Mouse (Mus musculus): ENCODE measurements around the gene Tnks1bp1. TPM values are rescaled to one million over a fixed set of nuclear protein-coding genes. Genes with fewer than 3 reads are reported as not detected.
A peak's percentile ranks its signal among the peaks of the same experiment; 100 is the strongest.

The Tnks1bp1 gene
- polyA plus RNA-seq, 1 experiment from 2014 or later, result 40.6 TPM

DNA sequence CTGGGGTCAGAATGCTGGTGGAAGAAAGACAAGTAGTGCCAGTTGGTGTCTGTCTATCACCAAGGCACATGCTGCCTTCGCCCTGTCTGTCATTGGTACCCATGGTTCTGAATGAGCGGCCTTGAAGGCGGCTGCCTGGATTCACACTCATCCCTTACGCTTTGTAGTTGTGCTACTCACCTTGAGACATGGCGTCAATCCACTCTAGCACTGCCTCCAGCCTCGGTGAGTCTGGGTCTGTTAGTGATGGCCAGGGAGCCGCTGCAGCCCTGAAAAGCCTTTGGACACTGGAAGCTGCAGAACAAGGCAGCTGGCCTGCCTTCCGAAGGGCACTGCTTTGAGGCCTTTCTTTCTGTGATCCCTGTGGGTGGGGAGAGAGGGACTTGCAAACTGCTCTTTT is 55.4 kb downstream of the Tnks1bp1 start:
- peaks cover 14% of the 10 kb centered on the region; the same call in 1 of the 2 replicates for H3K4me1 ChIP-seq (ENCODE audit: insufficient read depth, low read length)
- no peak for ATAC-seq (ENCODE audit: low FRiP score, low TSS enrichment)
- 75% methylated on average over 8 of the region's 8 CpGs for WGBS

DNA sequence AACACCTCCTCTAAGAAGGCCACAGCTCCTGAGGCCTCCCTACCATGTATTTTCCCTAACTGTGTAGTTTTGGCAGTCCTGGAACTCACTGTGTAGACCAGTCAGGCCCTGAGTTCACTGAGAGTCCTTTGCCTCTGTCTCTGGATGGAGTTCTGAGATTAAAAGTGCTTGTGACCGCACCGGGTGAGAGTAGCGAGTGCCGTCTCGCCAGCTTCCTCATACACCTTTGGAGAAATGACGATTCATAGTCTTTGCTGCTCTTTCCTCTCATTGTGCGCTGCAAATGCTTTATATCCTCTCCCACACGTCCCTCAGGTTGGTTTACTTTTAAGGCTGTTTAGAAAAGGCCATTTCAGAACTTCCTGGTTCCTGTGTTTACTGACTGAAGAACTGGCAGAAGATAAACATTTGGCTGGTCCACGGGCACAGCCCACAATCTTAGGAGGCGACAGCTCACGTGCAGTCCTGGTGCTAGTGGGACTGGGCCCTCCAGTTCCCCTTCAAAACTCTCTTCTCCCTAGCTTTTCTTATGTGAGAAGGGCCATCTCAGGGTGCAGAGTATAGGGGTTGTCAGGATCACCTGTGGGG is 57.7 kb downstream of the Tnks1bp1 start:
- Histone ChIP-seq H3K4me2 (replicated peaks; ENCODE audit: low read depth, low read length) (no peak overlapping the region), H3K4me3 (ENCODE audit: low read length) (no peak overlapping the region), H3K9me3 (ENCODE audit: low read length) (no peaks in the 10 kb centered on the region), H3K27me3 (ENCODE audit: insufficient read depth, low read length) (no peaks in the 10 kb centered on the region), H3K36me3 (ENCODE audit: insufficient read depth, low read length) (no peaks in the 10 kb centered on the region), H3K27ac (ENCODE audit: low read length) (no peak overlapping the region), H3K4me1 (ENCODE audit: insufficient read depth, low read length) (peaks cover 11% of the 10 kb centered on the region; the same call in 1 of the 2 replicates), H3K9ac (replicated peaks; ENCODE audit: low read length) (no peak overlapping the region)
- 55% methylated on average over 11 of the region's 11 CpGs for WGBS
- 0 out of 2 replicates have a peak, but pooled peaks have one; percentile 33 for ATAC-seq (ENCODE audit: low FRiP score, low TSS enrichment)

More for the DNA sequence above, 55.4 kb downstream of the Tnks1bp1 start:
- H3K9me3 ChIP-seq (ENCODE audit: low read length), result no peaks in the 10 kb centered on the region
- H3K4me3 ChIP-seq (ENCODE audit: low read length), result no peak overlapping the region
- H3K27me3 ChIP-seq (ENCODE audit: insufficient read depth, low read length), result no peaks in the 10 kb centered on the region
- H3K27ac ChIP-seq (ENCODE audit: low read length), result no peak overlapping the region
- H3K9ac ChIP-seq (replicated peaks; ENCODE audit: low read length), result no peak overlapping the region
- H3K4me2 ChIP-seq (replicated peaks; ENCODE audit: low read depth, low read length), result no peak overlapping the region
- no peaks in the 10 kb centered on the region for H3K36me3 ChIP-seq (ENCODE audit: insufficient read depth, low read length)

DNA sequence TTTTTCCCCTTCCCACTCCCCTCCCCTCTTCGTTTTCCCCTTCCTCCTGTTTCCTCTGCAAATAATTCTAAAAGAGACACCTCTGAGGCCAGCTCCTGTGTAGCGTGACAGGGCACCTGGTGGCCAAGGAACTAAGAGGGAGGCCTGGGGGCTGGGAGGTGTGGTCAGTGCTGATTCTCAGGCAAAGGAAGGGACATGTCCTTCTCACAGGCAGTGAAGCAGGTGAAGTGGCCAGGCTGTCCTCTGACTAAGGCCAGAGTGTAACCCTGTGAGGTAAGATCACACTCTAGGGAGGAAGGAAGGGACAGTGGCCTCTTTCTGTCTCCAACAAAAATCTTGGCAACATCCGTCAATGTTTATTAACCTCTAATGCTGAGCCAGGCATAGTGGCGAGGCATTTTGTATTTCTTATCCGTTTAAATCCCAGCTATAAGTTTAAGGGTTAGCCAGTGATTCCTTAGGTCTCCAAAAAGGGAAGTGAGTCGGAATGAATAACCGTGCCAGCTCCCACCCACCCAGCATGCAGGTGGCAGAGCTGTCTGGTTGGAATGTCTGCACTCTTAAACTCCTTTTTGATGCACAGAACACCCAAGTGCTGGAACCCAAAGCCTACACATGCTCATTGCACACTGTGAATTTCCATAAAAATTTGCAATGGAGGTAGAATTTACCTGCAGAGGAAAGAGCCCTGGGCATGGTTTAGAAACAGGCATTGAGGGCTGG is 58.4 kb downstream of the Tnks1bp1 start:
- Histone ChIP-seq H3K4me1 (ENCODE audit: insufficient read depth, low read length) (peaks cover 11% of the 10 kb centered on the region; the same call in 1 of the 2 replicates), H3K4me2 (replicated peaks; ENCODE audit: low read depth, low read length) (no peak overlapping the region), H3K27ac (ENCODE audit: low read length) (no peak overlapping the region), H3K9me3 (ENCODE audit: low read length) (no peaks in the 10 kb centered on the region), H3K36me3 (ENCODE audit: insufficient read depth, low read length) (no peaks in the 10 kb centered on the region), H3K4me3 (ENCODE audit: low read length) (no peak overlapping the region), H3K9ac (replicated peaks; ENCODE audit: low read length) (no peak overlapping the region), H3K27me3 (ENCODE audit: insufficient read depth, low read length) (no peaks in the 10 kb centered on the region)
- peak; percentile 58; the same call in 1 of the 2 replicates for ATAC-seq (ENCODE audit: low FRiP score, low TSS enrichment)
- WGBS, result 46% methylated on average over 7 of the region's 7 CpGs

DNA sequence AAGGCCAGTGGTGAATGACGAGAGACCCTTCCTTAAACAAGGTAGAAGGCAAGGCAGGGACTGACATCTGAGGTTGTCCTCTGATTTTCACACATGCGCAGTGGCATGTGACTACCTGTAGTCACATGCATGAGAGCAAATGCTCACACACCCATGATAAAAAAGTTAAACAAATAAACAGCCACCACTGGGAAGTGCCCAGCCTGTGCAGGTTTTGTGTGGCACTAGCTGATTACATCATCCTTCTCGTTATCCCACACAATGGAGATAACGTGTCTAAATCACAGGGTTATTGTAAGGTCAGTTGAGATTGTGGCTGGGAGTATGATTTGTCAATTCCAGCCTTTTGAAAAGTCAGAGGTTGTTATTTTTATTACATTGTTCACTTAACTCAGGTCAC is 59.1 kb downstream of the Tnks1bp1 start:
- Histone ChIP-seq H3K9ac (replicated peaks; ENCODE audit: low read length) (no peak overlapping the region), H3K4me1 (ENCODE audit: insufficient read depth, low read length) (peaks cover 11% of the 10 kb centered on the region; the same call in 1 of the 2 replicates), H3K36me3 (ENCODE audit: insufficient read depth, low read length) (no peaks in the 10 kb centered on the region), H3K27me3 (ENCODE audit: insufficient read depth, low read length) (no peaks in the 10 kb centered on the region), H3K4me2 (replicated peaks; ENCODE audit: low read depth, low read length) (no peak overlapping the region), H3K27ac (ENCODE audit: low read length) (no peak overlapping the region), H3K9me3 (ENCODE audit: low read length) (no peaks in the 10 kb centered on the region), H3K4me3 (ENCODE audit: low read length) (no peak overlapping the region)
- WGBS, result 56% methylated on average over 4 of the region's 4 CpGs
- ATAC-seq (ENCODE audit: low FRiP score, low TSS enrichment), result peak; percentile 47

DNA sequence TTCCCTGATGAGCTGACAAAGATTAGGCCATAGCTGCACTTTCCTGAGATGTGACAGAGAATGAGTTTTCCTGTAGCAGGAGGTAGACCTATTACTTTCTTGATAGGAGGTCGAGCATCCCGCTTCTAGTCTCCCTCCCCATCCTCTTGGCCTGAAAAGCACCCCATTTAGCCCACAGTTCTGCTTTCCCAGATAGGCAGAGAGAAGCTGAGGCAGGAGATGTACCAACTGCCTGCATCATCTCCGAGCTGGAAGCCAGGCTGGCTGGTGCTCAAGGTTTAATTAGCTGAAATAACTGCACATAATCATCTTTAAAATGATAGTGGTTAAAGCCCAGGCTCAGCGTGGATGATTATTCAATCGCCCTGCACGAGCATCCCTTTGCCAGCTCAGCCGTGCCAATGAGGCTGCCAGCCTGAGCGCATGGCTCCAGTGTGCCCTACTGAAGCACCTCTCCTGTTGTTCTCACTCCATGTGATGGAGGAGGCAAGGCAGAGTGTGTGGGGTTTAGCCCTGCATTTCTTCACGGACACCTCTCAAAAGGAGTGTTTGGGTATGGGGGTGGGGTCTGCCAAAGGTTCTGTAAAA is 62.6 kb downstream of the Tnks1bp1 start:
- no peak overlapping the region for H3K9ac ChIP-seq (replicated peaks; ENCODE audit: low read length)
- 83% methylated on average over 9 of the region's 9 CpGs for WGBS
- ATAC-seq (ENCODE audit: low FRiP score, low TSS enrichment), result no peak
- no peak overlapping the region for H3K4me2 ChIP-seq (replicated peaks; ENCODE audit: low read depth, low read length)
- peaks cover 11% of the 10 kb centered on the region; the same call in 1 of the 2 replicates for H3K4me1 ChIP-seq (ENCODE audit: insufficient read depth, low read length)
- no peak overlapping the region for H3K27ac ChIP-seq (ENCODE audit: low read length)
- H3K9me3 ChIP-seq (ENCODE audit: low read length), result no peaks in the 10 kb centered on the region
- H3K27me3 ChIP-seq (ENCODE audit: insufficient read depth, low read length), result no peaks in the 10 kb centered on the region
- H3K4me3 ChIP-seq (ENCODE audit: low read length), result no peak overlapping the region
- no peaks in the 10 kb centered on the region for H3K36me3 ChIP-seq (ENCODE audit: insufficient read depth, low read length)

Other genes with a start within 250 kb of the Tnks1bp1 start
- gene Ube2l6, start 249.2 kb upstream of the Tnks1bp1 start, polyA plus RNA-seq (2015; fragmentation: Nextera tagmentation; extraction: Ambion mirVana), result 44.0 and 46.9 TPM in 2 replicates
- gene Smtnl1, start 225.4 kb upstream of the Tnks1bp1 start, polyA plus RNA-seq (2015; fragmentation: Nextera tagmentation; extraction: Ambion mirVana), result 0.19 and 0.26 TPM in 2 replicates
- 60.1 and 66.6 TPM in 2 replicates for gene Timm10, start 221.0 kb upstream of the Tnks1bp1 start, polyA plus RNA-seq (2015; fragmentation: Nextera tagmentation; extraction: Ambion mirVana)
- 15.6 and 17.8 TPM in 2 replicates for gene Slc43a1, start 209.2 kb upstream of the Tnks1bp1 start, polyA plus RNA-seq (2015; fragmentation: Nextera tagmentation; extraction: Ambion mirVana)
- gene Rtn4rl2, start 161.3 kb upstream of the Tnks1bp1 start, polyA plus RNA-seq (2015; fragmentation: Nextera tagmentation; extraction: Ambion mirVana), result 1.0 and 1.5 TPM in 2 replicates
- gene Slc43a3, start 111.4 kb upstream of the Tnks1bp1 start, polyA plus RNA-seq (2015; fragmentation: Nextera tagmentation; extraction: Ambion mirVana), result 57.4 and 58.0 TPM in 2 replicates
- 0.36 TPM in 1 of 2 replicates, not detected in the other for gene Prg2, start 67.6 kb upstream of the Tnks1bp1 start, polyA plus RNA-seq (2015; fragmentation: Nextera tagmentation; extraction: Ambion mirVana)
- not detected in 2 replicates for gene Prg3, start 59.8 kb upstream of the Tnks1bp1 start, polyA plus RNA-seq (2015; fragmentation: Nextera tagmentation; extraction: Ambion mirVana)
- 316 and 329 TPM in 2 replicates for gene Ssrp1, start 10.8 kb upstream of the Tnks1bp1 start, polyA plus RNA-seq (2015; fragmentation: Nextera tagmentation; extraction: Ambion mirVana)
- gene P2rx3, start 10.6 kb upstream of the Tnks1bp1 start, polyA plus RNA-seq (2015; fragmentation: Nextera tagmentation; extraction: Ambion mirVana), result 0.56 and 1.3 TPM in 2 replicates
- 125 and 126 TPM in 2 replicates for gene Aplnr, start 88.2 kb downstream of the Tnks1bp1 start, polyA plus RNA-seq (2015; fragmentation: Nextera tagmentation; extraction: Ambion mirVana)
- gene Lrrc55, start 149.2 kb downstream of the Tnks1bp1 start, polyA plus RNA-seq (2015; fragmentation: Nextera tagmentation; extraction: Ambion mirVana), result 0.68 and 0.80 TPM in 2 replicates